Mouse (Mus musculus) limb, embryonic 10.5 days (tissue): ENCODE data around the gene Rap1b. TPM values are rescaled to one million over a fixed set of nuclear protein-coding genes. Genes with fewer than 3 reads are reported as not detected.

ENCODE experiments used
- DNase-seq: peaks from one replicate; pipeline ENCODE4 v3.0.0-alpha.2; 2017; ENCODE audit warnings: low spot score
- H3K27ac ChIP-seq: fragments of 300-500 bp; sonication (generic); 2 replicates; pipeline ENCODE4 v1.5.1; 2016; ENCODE audit warnings: mild to moderate bottlenecking
- H3K27me3 ChIP-seq: fragments of 300-500 bp; sonication (generic); 2 replicates; pipeline ENCODE4 v1.6.1; 2016; ENCODE audit warnings: low read depth, mild to moderate bottlenecking; ENCODE audit not compliant: poor library complexity, severe bottlenecking
- H3K36me3 ChIP-seq: fragments of 300-500 bp; sonication (generic); 2 replicates; pipeline ENCODE4 v1.6.1; 2016; ENCODE audit warnings: mild to moderate bottlenecking, moderate library complexity
- H3K4me1 ChIP-seq: fragments of 300-500 bp; sonication (generic); 2 replicates; pipeline ENCODE4 v1.6.1; 2016
- H3K4me3 ChIP-seq: fragments of 300-500 bp; sonication (generic); 2 replicates; pipeline ENCODE4 v1.5.1; 2016; ENCODE audit warnings: mild to moderate bottlenecking, moderate library complexity
- H3K9me3 ChIP-seq: fragments of 300-500 bp; sonication (generic); replicated peaks from 2 replicates; pipeline ENCODE4 v1.6.1; 2016; ENCODE audit warnings: mild to moderate bottlenecking
- WGBS: fragments of 180-500 bp; shearing (Covaris S2); methylation state at CpG from one replicate; pipeline ENCODE4 v1.1.7; 2016; 5-methylcytosine and 5-hydroxymethylcytosine counted together
- polyA plus RNA-seq: library from polyadenylated mRNA; unstranded; fragments of >200 nt; fragmentation: Nextera tagmentation; extraction: Ambion mirVana; gene quantifications from 2 replicates; pipeline ENCODE4 v1.2.1, GENCODE M21; 2016

Rap1b gene
- polyA plus RNA-seq, 1 experiment from 2014 or later, result 146 TPM

- no peaks in the 10 kb centered on the region for H3K36me3 ChIP-seq
- no peak overlapping the region for H3K4me3 ChIP-seq
- peaks cover 9% of the 10 kb centered on the region for H3K4me1 ChIP-seq
- no peak for DNase-seq
- no peaks in the 10 kb centered on the region for H3K27me3 ChIP-seq
- no peaks in the 10 kb centered on the region for H3K9me3 ChIP-seq
- H3K27ac ChIP-seq, result no peak overlapping the region
- 82% methylated on average over 4 of the region's 4 CpGs for WGBS
Observed at GRCm38 (mm10) chr10:117873952-117874351, 28.1 kb upstream of the Rap1b start.

GRCm38 (mm10) chr10:117872468-117872867, 26.6 kb upstream of the Rap1b start:
- H3K4me3 ChIP-seq, result no peak overlapping the region
- DNase-seq, result no peak
- WGBS, result 84% methylated on average over 10 of the region's 10 CpGs

GRCm38 (mm10) chr10:117867301-117867700, 21.5 kb upstream of the Rap1b start:
- WGBS, result 90% methylated on average over 3 of the region's 3 CpGs
- Histone ChIP-seq H3K36me3 (no peaks in the 10 kb centered on the region), H3K27ac (no peak overlapping the region), H3K4me3 (no peak overlapping the region), H3K27me3 (no peaks in the 10 kb centered on the region), H3K4me1 (no peaks in the 10 kb centered on the region), H3K9me3 (no peaks in the 10 kb centered on the region)
- DNase-seq, result no peak

More at GRCm38 (mm10) chr10:117872468-117872867, 26.6 kb upstream of the Rap1b start:
- Histone ChIP-seq H3K27me3 (no peaks in the 10 kb centered on the region), H3K4me1 (peaks cover 9% of the 10 kb centered on the region), H3K9me3 (no peaks in the 10 kb centered on the region), H3K36me3 (no peaks in the 10 kb centered on the region), H3K27ac (no peak overlapping the region)

GRCm38 (mm10) chr10:117866641-117867040, 20.8 kb upstream of the Rap1b start:
- 0 out of 2 replicates have a peak, but pooled peaks cover 3% of the 10 kb centered on the region for H3K4me1 ChIP-seq
- no peaks in the 10 kb centered on the region for H3K36me3 ChIP-seq
- 90% methylated on average over 8 of the region's 8 CpGs for WGBS
- H3K4me3 ChIP-seq, result no peak overlapping the region
- H3K27me3 ChIP-seq, result no peaks in the 10 kb centered on the region
- no peak overlapping the region for H3K27ac ChIP-seq
- DNase-seq, result no peak
- H3K9me3 ChIP-seq, result no peaks in the 10 kb centered on the region

- no peaks in the 10 kb centered on the region for H3K36me3 ChIP-seq
- H3K9me3 ChIP-seq, result no peaks in the 10 kb centered on the region
- 85% methylated on average over 6 of the region's 6 CpGs for WGBS
- H3K27ac ChIP-seq, result no peak overlapping the region
- H3K4me1 ChIP-seq, result 0 out of 2 replicates have a peak, but pooled peaks cover 3% of the 10 kb centered on the region
- no peaks in the 10 kb centered on the region for H3K27me3 ChIP-seq
- no peak overlapping the region for H3K4me3 ChIP-seq
- no peak for DNase-seq
Observed at GRCm38 (mm10) chr10:117864695-117865094, 18.9 kb upstream of the Rap1b start.

GRCm38 (mm10) chr10:117864251-117864650, 18.4 kb upstream of the Rap1b start:
- no peaks in the 10 kb centered on the region for H3K9me3 ChIP-seq
- 0 out of 2 replicates have a peak, but pooled peaks cover 3% of the 10 kb centered on the region for H3K4me1 ChIP-seq
- no peak overlapping the region for H3K27ac ChIP-seq
- no peaks in the 10 kb centered on the region for H3K27me3 ChIP-seq
- DNase-seq, result no peak
- H3K4me3 ChIP-seq, result no peak overlapping the region
- WGBS, result 96% methylated on average over 4 of the region's 4 CpGs
- no peaks in the 10 kb centered on the region for H3K36me3 ChIP-seq

GRCm38 (mm10) chr10:117862014-117862580, 16.3 kb upstream of the Rap1b start:
- Histone ChIP-seq H3K36me3 (no peaks in the 10 kb centered on the region), H3K27me3 (no peaks in the 10 kb centered on the region), H3K4me1 (0 out of 2 replicates have a peak, but pooled peaks cover 3% of the 10 kb centered on the region), H3K4me3 (no peak overlapping the region), H3K9me3 (no peaks in the 10 kb centered on the region), H3K27ac (no peak overlapping the region)
- WGBS, result 69% methylated on average over 11 of the region's 11 CpGs
- no peak for DNase-seq

GRCm38 (mm10) chr10:117860958-117861357, 15.1 kb upstream of the Rap1b start:
- no peak overlapping the region for H3K27ac ChIP-seq
- H3K9me3 ChIP-seq, result no peaks in the 10 kb centered on the region
- H3K4me3 ChIP-seq, result no peak overlapping the region
- no peaks in the 10 kb centered on the region for H3K36me3 ChIP-seq
- 77% methylated on average over 16 of the region's 16 CpGs for WGBS
- H3K4me1 ChIP-seq, result 0 out of 2 replicates have a peak, but pooled peaks cover 3% of the 10 kb centered on the region
- no peak for DNase-seq
- no peaks in the 10 kb centered on the region for H3K27me3 ChIP-seq

- DNase-seq, result no peak
- 84% methylated on average over 7 of the region's 7 CpGs for WGBS
- no peaks in the 10 kb centered on the region for H3K27me3 ChIP-seq
- H3K36me3 ChIP-seq, result no peaks in the 10 kb centered on the region
- H3K4me1 ChIP-seq, result 0 out of 2 replicates have a peak, but pooled peaks cover 3% of the 10 kb centered on the region
- H3K9me3 ChIP-seq, result no peaks in the 10 kb centered on the region
- H3K4me3 ChIP-seq, result no peak overlapping the region
- H3K27ac ChIP-seq, result no peak overlapping the region
Observed at GRCm38 (mm10) chr10:117860361-117860760, 14.5 kb upstream of the Rap1b start.

- 0 out of 2 replicates have a peak, but pooled peaks cover 3% of the 10 kb centered on the region for H3K4me1 ChIP-seq
- no peak overlapping the region for H3K4me3 ChIP-seq
- no peak for DNase-seq
- no peak overlapping the region for H3K27ac ChIP-seq
- no peaks in the 10 kb centered on the region for H3K27me3 ChIP-seq
- 92% methylated on average over 11 of the region's 11 CpGs for WGBS
- no peaks in the 10 kb centered on the region for H3K36me3 ChIP-seq
- H3K9me3 ChIP-seq, result no peaks in the 10 kb centered on the region
Observed at GRCm38 (mm10) chr10:117859800-117860199, 14.0 kb upstream of the Rap1b start.

- WGBS, result 90% methylated on average over 5 of the region's 5 CpGs
- H3K9me3 ChIP-seq, result no peaks in the 10 kb centered on the region
- 0 out of 2 replicates have a peak, but pooled peaks cover 3% of the 10 kb centered on the region for H3K4me1 ChIP-seq
- no peak overlapping the region for H3K27ac ChIP-seq
- H3K36me3 ChIP-seq, result no peaks in the 10 kb centered on the region
- H3K27me3 ChIP-seq, result no peaks in the 10 kb centered on the region
- no peak overlapping the region for H3K4me3 ChIP-seq
- DNase-seq, result no peak
Observed at GRCm38 (mm10) chr10:117858241-117858640, 12.4 kb upstream of the Rap1b start.

GRCm38 (mm10) chr10:117856001-117856720, 10.3 kb upstream of the Rap1b start:
- H3K4me3 ChIP-seq, result no peak overlapping the region
- H3K4me1 ChIP-seq, result no peaks in the 10 kb centered on the region
- H3K27me3 ChIP-seq, result no peaks in the 10 kb centered on the region
- no peaks in the 10 kb centered on the region for H3K36me3 ChIP-seq
- no peak overlapping the region for H3K27ac ChIP-seq
- DNase-seq, result no peak
- WGBS, result 83% methylated on average over 8 of the region's 8 CpGs
- no peaks in the 10 kb centered on the region for H3K9me3 ChIP-seq

GRCm38 (mm10) chr10:117852648-117853192, 6.9 kb upstream of the Rap1b start:
- no peak overlapping the region for H3K27ac ChIP-seq
- WGBS, result 90% methylated on average over 10 of the region's 10 CpGs
- no peaks in the 10 kb centered on the region for H3K4me1 ChIP-seq
- no peaks in the 10 kb centered on the region for H3K27me3 ChIP-seq
- H3K4me3 ChIP-seq, result no peak overlapping the region
- no peaks in the 10 kb centered on the region for H3K9me3 ChIP-seq
- H3K36me3 ChIP-seq, result no peaks in the 10 kb centered on the region
- DNase-seq, result no peak
